Mouse (Mus musculus) 416B (cell line): ENCODE measurements at regions not wholly inside any gene's neighbourhood (a gene's known extent, or its start where the extent isn't known, plus 50 kb on each side); places are given as distances from the start of the nearest gene placed in this dataset.

Source experiments
- DNase-seq: peaks from one replicate; pipeline ENCODE4 v3.0.0; 2011; ENCODE audit warnings: low read depth

- DNase-seq: peak; percentile 64
Measured at GRCm38 (mm10) chr10:99416896-99417479, 154.0 kb downstream of the Dusp6 start.

DNA sequence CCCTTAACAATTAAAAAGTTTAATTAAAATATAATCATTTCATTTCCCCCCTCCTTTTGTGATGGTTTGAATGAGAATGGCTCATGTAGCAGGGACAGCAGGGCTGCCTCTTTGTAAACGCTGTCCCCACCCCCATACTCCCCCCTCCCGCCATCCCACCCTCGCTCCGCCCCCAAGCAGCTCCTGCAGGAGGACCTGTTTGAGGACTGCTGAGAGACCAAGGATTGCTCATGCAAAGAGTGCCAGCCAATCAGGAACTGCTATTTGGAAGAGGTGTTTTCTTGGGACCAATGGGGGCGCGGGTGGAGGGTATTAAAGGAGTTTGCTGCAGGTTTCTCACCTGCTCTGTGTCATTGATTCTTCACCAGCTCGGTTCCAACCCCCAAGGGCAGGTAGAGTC is 154.6 kb downstream of the Dusp6 start:
- DNase-seq: no peak

DNA sequence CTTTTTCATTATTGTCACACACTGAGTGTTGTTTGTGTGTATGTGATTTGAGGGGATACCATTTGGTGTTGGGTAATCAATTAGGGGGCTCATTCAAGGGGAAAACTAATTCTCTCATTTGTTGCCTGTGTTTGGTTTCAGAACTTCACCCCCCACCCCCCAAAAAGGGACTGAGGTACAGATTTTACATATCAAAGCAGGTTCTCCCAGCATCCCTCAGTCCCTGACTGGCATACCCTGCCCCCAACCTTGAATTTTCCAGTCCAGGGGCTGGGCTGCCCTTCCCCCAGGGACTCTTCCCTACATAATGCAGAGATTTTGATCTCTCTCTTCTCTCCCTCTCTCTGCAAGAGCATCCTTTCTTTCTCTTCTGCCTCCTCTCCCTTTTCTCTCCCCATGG is 155.5 kb downstream of the Dusp6 start:
- no peak for DNase-seq

DNA sequence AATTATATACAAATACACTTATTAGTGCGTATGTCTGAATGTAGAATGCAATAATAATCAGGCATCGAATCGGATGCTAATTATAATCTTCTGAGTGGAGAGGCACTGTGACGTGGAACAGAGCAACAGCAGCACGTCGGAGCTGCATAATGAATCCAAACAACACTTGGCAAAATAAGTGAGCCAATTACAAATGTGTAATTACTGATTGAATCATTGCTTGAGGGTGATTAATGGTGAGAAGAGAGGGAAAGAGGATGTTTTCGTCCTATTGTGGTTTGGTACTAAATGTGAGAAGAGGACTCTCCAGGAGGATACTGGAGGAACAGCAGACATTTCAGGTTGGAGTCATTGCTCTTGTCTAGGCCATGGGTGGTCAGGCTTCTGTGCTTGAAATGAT is 156.5 kb downstream of the Dusp6 start:
- DNase-seq: no peak

GRCm38 (mm10) chr10:99423406-99423805 is 160.4 kb downstream of the Dusp6 start:
- no peak for DNase-seq

DNA sequence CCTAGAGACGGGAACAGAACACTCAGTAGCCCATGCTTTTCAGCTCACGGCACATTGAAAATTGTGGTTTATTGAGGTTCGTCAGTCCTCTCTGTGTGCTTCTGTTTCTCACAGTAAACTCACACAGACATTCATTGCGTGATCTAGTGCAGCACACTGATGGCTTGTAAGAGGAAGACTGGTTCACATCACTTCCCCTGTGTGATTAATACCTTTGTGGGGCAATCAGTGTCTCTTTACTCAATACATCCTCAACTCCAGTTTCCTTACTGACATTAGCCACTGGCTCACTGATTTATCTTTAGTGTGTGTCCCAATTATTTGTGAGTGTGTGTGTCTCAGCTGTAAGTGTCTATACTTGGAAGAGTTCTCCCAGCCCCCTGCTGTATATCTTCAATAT is 162.2 kb downstream of the Dusp6 start:
- peak; percentile 72 for DNase-seq

DNA sequence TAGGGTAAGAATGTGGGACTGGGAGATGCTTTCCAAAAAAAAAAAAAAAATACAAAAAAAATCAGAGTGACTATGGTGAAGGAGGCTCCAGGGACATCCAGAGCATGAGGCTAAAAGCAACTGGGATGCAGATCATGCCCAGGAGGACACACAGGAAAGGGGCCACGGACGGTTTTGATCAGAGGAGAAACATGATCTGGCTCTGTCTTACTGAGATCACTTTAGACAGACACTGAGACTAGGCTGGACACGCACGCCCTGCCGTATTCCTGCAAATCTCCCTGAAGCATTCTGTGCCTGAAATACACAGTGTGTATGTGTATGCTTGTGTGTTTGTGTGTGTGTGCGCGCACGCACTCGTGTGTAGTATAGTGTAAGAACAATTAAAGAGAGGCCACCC is 167.1 kb downstream of the Dusp6 start:
- DNase-seq: no peak

DNA sequence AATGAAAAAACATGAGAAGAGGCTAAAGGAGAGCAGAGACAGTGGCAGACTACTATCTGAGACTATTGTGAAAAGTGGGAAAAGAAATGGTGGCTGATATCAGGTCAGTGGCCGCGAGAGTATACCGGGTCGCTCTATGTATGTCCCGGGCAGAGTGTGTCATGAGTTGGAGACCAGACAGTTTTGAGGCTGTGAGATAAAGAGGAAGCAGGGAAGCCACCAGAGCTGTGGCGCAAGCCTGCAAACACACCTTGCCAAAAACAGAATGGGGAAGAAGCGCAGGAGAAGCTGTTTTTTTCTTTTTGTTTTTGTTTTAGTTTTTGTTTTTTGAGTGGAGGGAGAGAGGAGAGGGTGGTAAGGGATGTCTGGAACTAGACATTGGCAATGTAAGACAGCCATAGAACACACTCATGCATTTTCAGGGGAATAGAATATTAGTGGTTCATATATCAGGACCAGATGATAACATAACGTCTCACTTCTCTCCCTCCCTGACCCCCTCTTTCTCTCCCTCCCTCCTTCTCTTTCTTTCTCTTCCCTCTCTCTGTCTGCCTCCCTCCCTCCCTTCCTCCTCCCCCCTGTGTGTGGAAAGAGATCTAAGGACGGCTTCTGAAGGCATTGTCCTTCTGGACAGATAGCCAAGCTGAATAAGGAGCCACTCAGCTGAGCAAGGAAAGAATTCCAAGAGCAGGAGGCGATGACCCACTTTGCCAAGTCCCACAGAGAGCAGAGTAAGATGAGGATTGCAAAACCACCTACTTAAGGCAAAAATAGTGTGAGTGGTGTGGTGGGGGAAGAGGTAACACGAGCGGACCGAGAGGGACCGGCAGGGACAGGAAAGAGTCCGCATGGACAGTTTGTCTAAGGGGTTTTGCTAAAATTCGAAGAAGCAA is 167.9 kb downstream of the Dusp6 start:
- peak; percentile 77 for DNase-seq

DNA sequence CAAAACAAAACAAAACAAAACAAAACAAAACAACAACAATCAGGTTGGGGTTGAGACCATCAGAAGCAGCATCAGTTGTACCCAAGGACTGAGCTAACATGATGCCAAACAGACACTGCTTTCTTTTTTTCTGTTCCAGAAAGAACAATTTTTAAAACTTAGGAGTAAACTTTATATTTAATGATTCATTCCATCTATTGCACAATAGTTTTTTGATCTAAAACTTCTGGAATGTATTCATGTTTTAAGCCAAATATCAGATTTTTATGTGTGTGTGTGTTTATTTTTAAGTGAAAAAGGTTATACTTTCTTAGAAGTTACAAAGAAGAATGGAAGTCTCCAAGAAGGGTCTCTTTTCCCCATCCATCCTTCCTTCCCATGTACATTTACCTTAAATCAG is 174.0 kb downstream of the Dusp6 start:
- no peak for DNase-seq

DNA sequence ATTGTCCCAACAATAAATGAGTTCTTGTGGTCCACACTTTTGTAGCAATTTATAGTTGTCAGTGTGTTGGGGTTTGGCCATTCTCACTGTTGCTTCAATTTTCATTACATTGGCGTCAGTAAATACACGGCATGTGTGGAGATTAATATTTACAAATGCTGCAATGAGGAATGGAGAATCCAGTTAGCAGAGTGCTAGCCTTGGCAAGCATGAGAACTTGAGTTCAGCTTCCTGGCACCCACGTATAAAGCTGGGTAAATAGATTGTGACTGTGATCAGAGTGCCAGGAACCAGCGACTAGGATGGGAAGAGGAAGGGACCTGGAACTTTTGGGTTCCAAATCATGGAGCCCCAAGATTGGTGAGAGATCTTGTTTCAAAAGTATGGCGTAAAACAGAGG is 177.1 kb downstream of the Dusp6 start:
- DNase-seq: no peak

- DNase-seq: peak; percentile 99
Measured at GRCm38 (mm10) chr10:99441014-99441413, 178.0 kb downstream of the Dusp6 start.

GRCm38 (mm10) chr10:99441931-99442330 is 178.9 kb downstream of the Dusp6 start:
- DNase-seq: no peak

- peak; percentile 44 for DNase-seq
Measured at GRCm38 (mm10) chr10:99443453-99444170, 180.6 kb downstream of the Dusp6 start.

DNA sequence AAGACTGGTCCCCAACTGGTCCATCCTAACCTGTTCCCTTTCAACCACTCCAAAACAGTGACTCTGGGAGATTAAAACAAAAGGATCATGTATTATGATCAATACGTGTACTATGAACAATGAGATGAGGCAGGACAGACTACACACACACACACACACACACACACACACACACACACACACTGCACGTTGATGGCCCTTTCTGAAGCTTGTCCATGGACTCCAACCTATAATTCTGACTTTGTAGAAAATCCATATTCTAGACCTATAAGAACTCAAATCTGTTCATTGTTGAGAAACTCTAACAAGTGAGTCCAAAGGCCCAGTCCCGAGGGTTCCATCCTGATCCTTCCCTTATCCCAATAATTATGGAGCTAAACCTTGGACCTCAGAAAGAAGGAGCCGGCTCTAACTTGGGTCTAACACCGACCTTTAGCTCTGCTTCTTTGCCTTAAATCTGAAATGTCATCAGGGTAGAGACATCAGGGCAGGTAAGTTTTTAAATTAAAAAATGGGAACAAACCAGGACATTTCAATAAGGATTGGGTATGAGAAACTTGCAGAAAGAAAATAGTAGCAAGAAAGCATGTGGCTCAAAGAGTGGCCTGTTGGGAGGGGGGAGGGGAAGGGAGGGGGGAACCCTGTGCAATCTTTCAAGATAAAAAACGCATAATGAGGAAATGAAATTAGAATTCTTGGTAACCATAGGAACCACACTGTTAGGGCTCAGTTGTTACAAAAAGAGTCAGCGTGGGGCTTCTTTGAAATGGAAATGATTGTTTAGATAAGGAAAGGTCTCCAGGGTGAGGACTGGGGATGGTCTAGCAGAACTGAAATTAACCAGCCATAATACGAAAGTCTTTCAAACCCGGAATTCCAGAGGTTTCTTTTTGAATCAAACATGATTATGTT is 187.9 kb downstream of the Dusp6 start:
- no peak for DNase-seq

DNA sequence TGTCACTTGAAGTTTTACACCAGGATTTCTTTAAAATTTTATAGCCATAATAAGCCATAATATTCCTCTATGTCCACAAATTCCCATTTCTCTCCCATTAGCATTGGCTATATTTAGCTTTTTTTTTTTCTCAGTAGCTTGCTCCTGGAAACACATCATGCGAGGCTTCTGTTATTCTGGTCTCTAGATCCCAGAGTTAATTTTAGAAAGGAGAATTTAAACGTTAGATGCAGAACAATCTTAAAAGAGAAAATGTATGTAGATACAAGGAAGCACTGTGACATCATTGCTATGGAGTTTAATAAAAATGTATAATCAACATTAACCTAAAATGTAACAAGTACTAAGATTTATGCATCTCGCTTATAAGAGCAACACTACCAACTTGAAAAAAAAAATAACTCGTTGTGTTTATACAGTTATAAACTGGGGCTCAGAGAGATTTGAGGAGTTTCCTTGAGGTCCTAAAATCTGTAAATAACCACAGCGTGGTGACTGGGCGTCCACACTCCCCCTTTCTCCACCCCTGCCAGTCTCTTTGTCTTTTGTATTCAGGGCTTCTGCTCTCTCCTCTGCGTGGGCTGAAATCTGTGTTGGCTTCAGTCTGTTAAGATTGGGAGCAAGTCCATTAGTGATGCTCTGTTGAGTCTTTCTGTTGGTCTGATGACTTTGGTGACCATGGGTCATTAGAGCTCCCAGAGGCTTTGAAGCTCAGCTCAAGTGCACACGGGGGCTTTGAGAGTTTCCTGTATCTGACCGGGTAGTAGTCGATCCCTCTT is 188.8 kb downstream of the Dusp6 start:
- DNase-seq: no peak

DNA sequence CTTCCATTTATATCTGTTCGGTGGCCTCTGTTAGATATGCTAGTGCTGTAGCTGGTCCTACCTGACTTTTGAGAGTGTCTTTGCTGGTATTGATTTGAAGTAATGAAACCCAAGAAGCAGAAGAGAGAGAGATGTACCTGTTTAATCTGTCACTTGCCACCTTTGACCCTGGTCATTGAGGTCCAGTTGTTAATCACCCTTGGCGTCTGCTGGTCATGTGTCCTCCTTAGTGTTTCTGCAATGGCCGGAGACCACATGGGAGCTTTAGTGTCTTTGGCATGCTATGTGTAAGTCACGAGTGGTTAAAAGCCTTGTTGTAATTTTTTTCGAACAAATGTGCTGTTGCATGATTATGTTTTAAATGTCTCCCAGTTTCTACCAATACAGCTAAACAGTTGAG is 193.1 kb downstream of the Dusp6 start:
- DNase-seq: no peak

DNA sequence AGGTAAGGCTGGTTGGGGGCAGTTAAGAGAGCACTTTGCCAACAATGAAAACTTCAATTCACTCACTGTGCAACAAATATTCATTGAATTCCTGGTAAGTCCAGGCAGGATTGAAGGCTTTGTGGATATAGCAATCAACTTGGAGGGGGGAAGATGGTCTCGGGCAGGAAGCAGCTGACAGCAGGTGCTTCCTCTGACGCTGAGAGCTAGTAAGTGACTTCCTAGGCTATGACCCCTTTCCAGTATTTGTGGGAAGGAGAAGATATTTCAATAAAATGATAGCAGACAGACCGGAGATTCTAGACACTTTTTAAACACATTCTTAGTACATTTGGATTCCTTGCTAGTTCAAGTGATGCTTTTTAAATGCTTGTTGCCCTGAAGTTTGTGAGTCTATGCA is 195.0 kb downstream of the Dusp6 start:
- DNase-seq: no peak

DNA sequence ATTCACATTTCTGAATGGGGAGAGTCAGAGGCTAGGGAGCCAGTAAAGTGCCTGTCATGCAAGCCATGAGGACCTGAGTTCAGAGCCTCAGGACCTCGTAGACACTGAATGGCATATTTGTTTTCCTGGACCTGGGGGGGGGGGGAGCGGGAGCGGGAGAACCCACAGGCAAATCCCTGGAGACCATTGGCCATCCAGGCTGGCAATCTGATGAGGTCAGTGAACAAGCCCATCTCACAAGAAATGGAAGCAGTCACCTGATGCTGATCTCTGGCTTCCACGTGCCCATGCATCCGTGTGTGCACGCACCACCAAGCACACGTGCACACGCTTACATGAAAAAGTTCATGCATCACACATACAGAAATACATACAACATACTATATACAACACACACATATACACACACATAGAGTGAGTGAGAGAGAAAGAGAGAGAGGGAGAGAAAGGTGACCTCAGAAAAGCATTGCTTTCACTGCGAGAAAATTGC is 196.2 kb downstream of the Dusp6 start:
- DNase-seq: no peak

- DNase-seq: peak; percentile 96
Measured at GRCm38 (mm10) chr10:99459823-99460361, 196.9 kb downstream of the Dusp6 start.

- DNase-seq: peak; percentile 82
Measured at GRCm38 (mm10) chr10:99460847-99461445, 197.9 kb downstream of the Dusp6 start.
